Mouse (Mus musculus): ENCODE measurements at regions not wholly inside any gene's neighbourhood (a gene's known extent, or its start where the extent isn't known, plus 50 kb on each side); places are given as distances from the start of the nearest gene placed in this dataset.
"Not testable (repeated sequence)": the region's sequence is repeated elsewhere in the genome, so short reads cannot be mapped to it uniquely, and the experiment has no call there.

- no peak for DNase-seq (ENCODE audit: extremely low spot score in 1 of 2, low spot score in 2 of 2)
- TF ChIP-seq CTCF (IDR thresholded peaks at IDR 0.05), result no peak
- intact Hi-C loops (cut with DNase I), result no loop called here
- Histone ChIP-seq H3K4me3 (0 out of 2 replicates have a peak overlapping the region, but pooled peaks have one; percentile 4), H3K27ac (no peak overlapping the region)
Measured at GRCm38 (mm10) chr12:65426884-65427283, 201.6 kb downstream of the Wdr20rt start.

GRCm38 (mm10) chr12:65428214-65428981 is 203.1 kb downstream of the Wdr20rt start:
- Histone ChIP-seq H3K27ac (no peak overlapping the region), H3K4me3 (no peak overlapping the region)
- DNase-seq (ENCODE audit: extremely low spot score in 1 of 2, low spot score in 2 of 2), result no peak
- no peak for TF ChIP-seq CTCF (IDR thresholded peaks at IDR 0.05)
- intact Hi-C loops (cut with DNase I), result no loop called here

GRCm38 (mm10) chr12:65450845-65451244 is 225.5 kb downstream of the Wdr20rt start:
- no peak for TF ChIP-seq CTCF (IDR thresholded peaks at IDR 0.05)
- H3K4me3 ChIP-seq, result no peak overlapping the region
- no peak overlapping the region for H3K27ac ChIP-seq
- intact Hi-C loops (cut with DNase I), result no loop called here
- no peak for DNase-seq (ENCODE audit: extremely low spot score in 1 of 2, low spot score in 2 of 2)

DNA sequence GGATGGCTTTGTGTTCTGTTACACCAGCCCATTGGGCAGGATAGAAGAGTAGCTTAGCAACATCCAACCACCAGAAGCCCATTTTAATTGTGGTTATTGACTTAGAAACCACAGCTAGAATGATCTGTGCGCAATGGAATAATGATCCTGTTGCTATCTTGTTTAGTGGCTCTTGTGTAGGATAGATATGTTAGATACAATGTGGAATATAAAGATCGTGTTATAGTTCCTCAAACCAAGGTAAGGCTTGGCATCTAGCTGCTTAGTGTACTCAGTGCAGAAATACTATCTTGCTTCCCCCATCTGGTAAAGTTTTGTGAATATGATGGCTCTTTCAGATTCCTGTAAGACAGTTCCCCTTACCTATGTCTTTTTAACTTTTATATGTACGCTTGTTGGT is 230.4 kb downstream of the Wdr20rt start:
- TF ChIP-seq CTCF (IDR thresholded peaks at IDR 0.05), result no peak
- DNase-seq (ENCODE audit: extremely low spot score in 1 of 2, low spot score in 2 of 2), result no peak
- Histone ChIP-seq H3K4me3 (no peak overlapping the region), H3K27ac (no peak overlapping the region)
- intact Hi-C loops (cut with DNase I), result no loop called here

DNA sequence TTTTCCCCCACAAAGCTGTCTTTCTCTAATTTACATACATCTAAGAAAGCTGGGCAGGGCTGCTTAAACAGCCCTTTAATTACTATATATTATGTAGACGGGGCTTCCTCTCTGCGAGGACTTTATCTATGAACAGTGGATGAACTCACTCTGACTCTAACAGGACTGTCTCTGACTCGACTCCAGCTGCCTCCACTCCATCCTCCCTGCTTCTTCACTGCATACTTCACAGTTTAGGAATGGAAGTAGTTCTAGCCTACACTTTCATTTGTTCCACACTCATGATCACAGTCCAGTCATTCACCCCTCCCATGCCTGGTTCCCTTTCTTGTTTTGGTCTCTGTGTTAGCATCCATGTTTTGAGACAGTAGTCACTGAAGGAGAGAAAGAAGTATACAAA is 231.6 kb downstream of the Wdr20rt start:
- H3K4me3 ChIP-seq, result no peak overlapping the region
- intact Hi-C loops (cut with DNase I), result no loop called here
- no peak for DNase-seq (ENCODE audit: extremely low spot score in 1 of 2, low spot score in 2 of 2)
- no peak overlapping the region for H3K27ac ChIP-seq
- no peak for TF ChIP-seq CTCF (IDR thresholded peaks at IDR 0.05)

DNA sequence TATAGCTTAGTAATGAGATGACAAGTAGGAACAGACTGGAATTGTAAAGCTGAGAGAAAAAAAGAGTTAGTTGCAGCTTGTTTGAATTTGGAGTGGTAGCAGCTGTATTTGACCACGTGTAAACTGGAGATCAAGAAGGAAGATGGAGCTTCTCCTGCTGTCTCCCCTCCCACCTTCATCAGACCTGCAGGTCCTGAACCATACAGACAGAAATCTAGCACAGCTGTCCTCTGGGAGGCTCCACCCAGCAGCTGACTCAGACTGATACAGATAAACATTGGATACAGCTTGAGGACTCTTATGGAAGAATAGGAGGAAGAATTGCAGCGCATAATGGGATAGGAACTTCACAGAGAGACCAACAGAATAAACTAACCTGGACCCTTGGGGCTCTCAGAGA is 238.9 kb downstream of the Wdr20rt start:
- no peak for DNase-seq (ENCODE audit: extremely low spot score in 1 of 2, low spot score in 2 of 2)
- H3K27ac ChIP-seq, result no peak overlapping the region
- intact Hi-C loops (cut with DNase I), result no loop called here
- TF ChIP-seq CTCF (IDR thresholded peaks at IDR 0.05), result no peak
- no peak overlapping the region for H3K4me3 ChIP-seq

DNA sequence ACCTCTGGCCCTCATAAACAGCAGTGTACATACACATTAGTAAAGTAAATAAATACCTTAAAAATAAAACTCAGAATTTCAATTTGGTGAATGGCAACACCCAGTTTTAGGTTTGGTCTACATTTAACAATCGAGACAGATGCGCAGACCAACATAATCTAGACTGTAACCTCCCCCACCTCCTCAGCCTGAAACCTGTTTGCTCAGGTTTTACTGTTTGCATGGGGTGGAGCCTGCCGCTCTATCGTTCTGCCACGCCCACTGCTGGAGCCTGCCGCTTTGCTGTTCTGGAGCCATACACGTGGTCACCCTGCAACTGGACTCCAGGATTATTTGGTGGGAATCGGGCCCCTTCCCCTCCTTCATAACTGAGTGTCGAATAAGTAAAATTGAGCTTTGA is 253.4 kb downstream of the Wdr20rt start:
- intact Hi-C loops (cut with DNase I); H3K27ac ChIP-seq; DNase-seq (ENCODE audit: extremely low spot score in 1 of 2, low spot score in 2 of 2); H3K4me3 ChIP-seq: not testable (repeated sequence)

DNA sequence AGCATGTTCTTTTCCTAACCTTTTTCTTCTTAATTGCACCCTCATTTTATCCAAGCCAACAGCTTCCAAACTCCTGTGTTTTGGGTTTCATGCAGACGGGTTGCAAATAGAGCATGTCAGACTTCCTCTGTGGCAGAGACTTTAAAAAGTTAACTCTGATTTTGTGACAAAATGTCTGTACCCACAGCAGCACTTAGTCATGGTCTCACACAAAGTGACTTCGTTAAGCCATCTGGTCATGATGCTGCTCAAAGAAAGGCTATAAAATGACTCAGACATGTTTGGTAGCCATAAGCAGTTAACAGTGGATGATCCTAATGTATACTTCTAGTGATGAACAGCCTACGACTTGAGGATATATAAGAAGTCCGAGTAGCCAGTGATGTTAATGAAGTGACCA is 255.5 kb downstream of the Wdr20rt start:
- intact Hi-C loops (cut with DNase I), result loop anchor here (10.0 kb wide), 1 partner anchor 286 kb away; no protein-coding TSS in a partner anchor
- TF ChIP-seq CTCF (IDR thresholded peaks at IDR 0.05), result no peak
- no peak overlapping the region for H3K4me3 ChIP-seq
- no peak overlapping the region for H3K27ac ChIP-seq
- DNase-seq (ENCODE audit: extremely low spot score in 1 of 2, low spot score in 2 of 2), result no peak

GRCm38 (mm10) chr12:65491092-65491491 is 265.8 kb downstream of the Wdr20rt start:
- peak in 1 of 2 experiments; percentile 12 for DNase-seq (ENCODE audit: extremely low spot score in 1 of 2, low spot score in 2 of 2)
- intact Hi-C loops (cut with DNase I), result no loop called here
- TF ChIP-seq CTCF (IDR thresholded peaks at IDR 0.05), result no peak
- Histone ChIP-seq H3K4me3 (no peak overlapping the region), H3K27ac (no peak overlapping the region)

DNA sequence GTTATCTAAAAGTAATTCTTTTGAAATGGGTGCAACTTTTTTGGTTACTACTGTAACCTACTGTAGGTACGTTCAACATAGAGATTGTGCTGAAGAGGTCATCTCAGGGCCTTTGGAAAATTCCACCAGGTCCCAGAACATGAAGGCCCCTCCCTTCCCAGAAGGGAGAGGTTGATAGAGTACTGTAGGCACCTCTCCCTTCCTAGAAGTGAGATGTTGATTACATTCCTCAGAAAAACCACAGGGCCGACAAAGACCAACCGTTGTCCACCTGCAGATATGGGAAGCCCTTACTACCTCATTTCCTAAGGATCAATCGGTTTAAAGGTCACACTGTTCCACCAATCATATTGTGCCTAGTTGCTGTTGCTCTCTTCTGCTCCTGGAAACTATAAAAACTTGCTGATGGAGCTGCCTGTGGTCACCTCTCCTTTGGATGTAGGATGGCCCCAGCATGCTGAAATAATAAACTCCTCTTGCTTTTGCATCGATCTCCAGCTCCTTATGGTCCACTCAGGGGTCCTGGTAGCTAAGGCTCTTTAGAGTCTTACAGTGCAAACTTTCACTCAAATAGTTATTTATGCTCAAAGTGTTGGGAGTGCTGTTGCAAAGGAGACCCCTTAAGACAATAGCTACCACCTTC is 269.2 kb downstream of the Wdr20rt start:
- Histone ChIP-seq H3K4me3 (no peak overlapping the region), H3K27ac (no peak overlapping the region)
- no peak for TF ChIP-seq CTCF (IDR thresholded peaks at IDR 0.05)
- DNase-seq (ENCODE audit: extremely low spot score in 1 of 2, low spot score in 2 of 2), result no peak
- intact Hi-C loops (cut with DNase I), result no loop called here

GRCm38 (mm10) chr12:65496613-65497012 is 271.3 kb downstream of the Wdr20rt start:
- no peak overlapping the region for H3K4me3 ChIP-seq
- no peak for DNase-seq (ENCODE audit: extremely low spot score in 1 of 2, low spot score in 2 of 2)
- intact Hi-C loops (cut with DNase I), result no loop called here
- H3K27ac ChIP-seq, result no peak overlapping the region
- TF ChIP-seq CTCF (IDR thresholded peaks at IDR 0.05), result no peak

- DNase-seq (ENCODE audit: extremely low spot score in 1 of 2, low spot score in 2 of 2), result no peak
- TF ChIP-seq CTCF (IDR thresholded peaks at IDR 0.05), result no peak
- no peak overlapping the region for H3K4me3 ChIP-seq
- intact Hi-C loops (cut with DNase I), result no loop called here
- no peak overlapping the region for H3K27ac ChIP-seq
Measured at GRCm38 (mm10) chr12:65497602-65498001, 272.3 kb downstream of the Wdr20rt start.

- no peak for DNase-seq (ENCODE audit: extremely low spot score in 1 of 2, low spot score in 2 of 2)
- TF ChIP-seq CTCF (IDR thresholded peaks at IDR 0.05), result no peak
- intact Hi-C loops (cut with DNase I), result no loop called here
- H3K4me3 ChIP-seq, result no peak overlapping the region
- H3K27ac ChIP-seq, result no peak overlapping the region
Measured at GRCm38 (mm10) chr12:65501459-65501858, 276.1 kb downstream of the Wdr20rt start.
